Mouse (Mus musculus) neutrophil, adult 65 days (primary cell): ENCODE results near the gene Mlec. TPM values are rescaled to one million over a fixed set of nuclear protein-coding genes. Genes with fewer than 3 reads are reported as not detected.

Source experiments
- total RNA-seq: library from RNA; stranded (reverse); gene quantifications from 2 replicates; pipeline ENCODE4 v1.2.4, GENCODE M21; 2023

The Mlec gene
- total RNA-seq, result 109 and 155 TPM in 2 replicates

DNA sequence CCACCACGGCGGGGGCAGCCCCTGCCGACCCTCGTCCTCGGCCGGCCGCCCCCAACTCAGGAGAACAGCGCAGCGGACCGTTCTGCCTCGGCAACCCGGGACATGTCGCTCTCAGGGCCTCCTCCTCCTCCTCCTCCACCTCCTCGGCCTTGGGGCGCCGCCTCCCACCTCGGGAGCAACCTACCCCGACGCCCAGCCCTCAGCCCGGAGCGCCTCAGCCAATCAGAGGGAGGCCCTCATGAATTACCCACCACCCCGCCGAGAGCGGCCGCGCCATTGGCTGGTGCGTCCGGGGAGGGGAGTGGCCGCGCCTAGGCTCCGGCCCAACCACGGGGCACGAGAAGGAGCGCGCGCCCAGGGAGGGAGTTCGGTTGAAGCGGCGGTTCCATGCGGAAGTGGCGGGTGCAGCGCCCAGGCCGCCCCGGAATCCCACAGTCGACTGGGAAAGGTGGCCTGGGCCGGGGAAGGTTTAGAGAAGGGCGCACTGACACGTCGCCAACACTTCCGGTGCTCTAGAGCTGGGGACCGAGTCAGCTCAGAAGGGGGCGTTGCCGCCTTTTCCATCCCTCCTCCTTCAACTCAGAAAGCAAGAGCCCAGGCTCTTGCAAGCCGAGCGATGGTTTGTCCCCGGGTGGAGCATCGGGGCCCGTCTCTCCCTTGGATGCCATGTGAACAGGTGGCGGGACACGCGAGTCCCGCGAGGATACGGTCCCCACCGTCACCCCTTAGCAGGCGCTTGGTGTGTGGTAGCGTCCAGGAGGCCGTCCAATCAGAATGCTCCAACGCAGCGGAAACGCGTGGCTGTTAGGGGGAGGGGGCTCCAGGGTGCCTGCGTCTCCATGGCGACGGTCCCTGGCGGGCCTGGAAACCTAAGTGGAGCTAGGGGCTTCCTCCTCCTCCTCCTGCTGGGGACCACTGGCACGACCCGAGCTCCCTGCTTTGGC lies at the start of gene Mlec:
Gene Mlec, minus strand, starts transcription at position 140 of the 944 bp plus-strand sequence.

DNA sequence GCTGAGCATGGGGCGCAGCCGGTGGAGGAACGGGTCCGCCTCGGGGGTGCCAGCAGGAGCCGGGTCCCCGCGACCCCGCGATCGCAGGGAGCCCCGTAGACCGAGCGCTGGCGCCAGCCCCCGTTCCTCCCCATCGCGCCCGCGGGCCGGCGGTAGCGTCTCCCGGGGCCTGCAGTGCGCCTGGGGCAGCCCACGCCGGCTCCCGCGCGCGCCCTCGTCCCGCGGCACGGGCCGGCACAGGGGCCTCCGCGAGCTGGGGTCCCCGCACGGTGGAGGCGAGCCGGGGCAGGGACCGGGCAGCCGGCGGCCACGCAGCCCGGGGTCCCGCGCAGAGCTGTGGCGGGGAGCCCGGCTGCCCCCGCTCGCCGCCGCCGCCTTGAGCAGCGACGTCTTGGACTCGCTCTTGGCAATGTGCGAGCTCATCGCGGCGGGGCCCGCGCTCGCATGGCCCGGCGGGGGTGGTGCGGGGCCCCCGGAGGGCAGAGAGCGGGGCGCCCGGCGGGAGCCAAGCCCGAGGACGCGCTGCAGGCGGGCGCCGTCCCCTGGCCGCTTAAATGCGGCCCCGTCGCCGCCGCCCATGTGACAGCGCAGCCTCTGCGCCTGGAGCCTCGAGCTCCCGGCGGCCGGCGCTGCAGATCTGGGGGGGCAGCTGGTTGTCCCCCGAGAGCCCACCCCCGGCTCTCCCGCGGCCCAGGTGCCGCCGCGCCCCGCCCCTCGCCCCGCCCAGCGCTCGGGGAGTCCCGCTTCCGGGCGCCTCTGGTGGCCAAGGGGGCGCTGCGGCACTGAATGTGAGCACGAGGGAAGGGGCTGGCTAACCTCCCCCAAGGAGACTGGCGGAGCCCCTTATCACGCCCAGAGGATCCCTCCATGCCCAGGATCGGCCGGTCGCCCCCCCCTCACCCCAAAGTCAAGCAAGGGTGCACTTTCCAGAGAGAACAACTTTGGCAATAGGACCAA lies 36.0 kb upstream of the Mlec start, which contains the start of gene Cabp1:
Gene Cabp1, minus strand, starts transcription at position 713 of the 957 bp plus-strand sequence.

DNA sequence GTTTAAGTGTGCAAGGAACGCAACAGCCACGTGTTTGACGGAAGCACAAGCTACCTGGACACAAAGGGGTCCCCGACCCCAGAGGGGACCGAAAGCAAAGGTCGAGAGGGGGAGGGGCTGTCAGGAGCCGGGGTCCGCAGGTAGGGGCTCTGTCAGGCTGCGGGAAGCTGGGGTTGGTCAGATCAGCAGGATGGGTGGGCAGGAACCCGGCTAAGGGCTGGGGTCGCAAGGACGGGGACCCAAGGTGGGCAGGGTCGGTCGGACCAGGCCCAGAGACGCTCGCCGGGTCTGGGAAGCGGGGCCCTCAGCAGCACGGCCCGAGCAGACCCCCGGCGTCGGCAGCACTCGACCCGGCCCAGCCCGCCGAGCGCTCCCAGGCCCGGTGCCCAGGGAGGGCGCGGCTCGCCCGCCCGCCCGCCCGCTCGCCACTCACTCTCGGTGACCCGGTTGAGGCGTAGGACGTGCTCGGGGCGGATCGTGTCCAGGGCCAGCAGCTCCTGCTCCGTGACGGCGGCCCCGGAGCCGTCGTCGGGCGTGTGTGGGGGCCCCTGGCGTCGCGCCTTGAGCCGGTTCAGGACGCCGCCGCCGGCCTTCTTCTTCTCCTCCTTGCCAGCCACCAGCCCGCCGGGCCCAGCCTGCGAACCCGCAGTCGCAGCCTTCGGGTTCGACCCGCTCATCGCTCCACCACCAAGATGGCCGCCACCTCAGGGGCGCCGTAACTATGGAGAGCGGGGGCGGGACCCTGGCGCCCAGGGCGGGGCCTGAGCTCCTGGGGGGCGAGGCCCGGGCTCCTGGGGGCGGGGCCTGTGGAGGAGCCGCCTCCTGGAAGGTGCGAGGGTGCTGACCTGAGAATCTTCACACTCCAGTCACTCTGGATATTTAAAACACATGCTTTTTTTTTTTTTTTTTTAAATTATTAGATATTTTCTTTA lies 23.5 kb downstream of the Mlec start, which contains the start of gene Unc119b:
Gene Unc119b, minus strand, starts transcription at position 742 of the 932 bp plus-strand sequence.

DNA sequence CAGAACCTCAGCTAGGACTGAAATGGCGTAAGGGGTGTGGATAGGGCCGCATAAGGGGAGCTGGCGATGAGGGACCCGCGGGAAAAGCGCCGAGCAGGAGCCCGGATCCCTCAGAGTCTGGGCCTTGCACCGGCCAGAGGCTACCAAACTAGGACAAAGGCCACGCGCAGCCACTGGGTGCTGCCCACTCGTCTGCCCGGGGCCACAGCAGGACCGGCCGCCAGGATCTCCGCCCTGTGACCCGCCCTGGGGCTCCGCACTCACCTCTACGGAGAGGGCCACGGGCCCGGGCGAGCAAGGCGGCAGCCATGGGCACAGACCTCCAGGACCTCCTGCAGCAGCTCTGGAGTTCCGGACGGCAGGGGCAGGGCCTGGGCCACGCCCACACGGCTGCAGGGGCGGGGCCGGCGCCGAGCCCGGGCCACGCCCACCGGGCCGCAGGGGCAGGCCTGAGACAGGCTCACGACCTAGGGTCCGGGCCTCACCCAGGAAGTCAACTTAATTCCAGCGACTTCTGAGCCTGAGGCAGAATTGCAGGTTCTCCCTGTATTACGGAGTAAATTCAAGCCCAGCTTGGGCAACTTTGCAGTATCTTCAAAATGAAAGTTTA lies 38.9 kb downstream of the Mlec start, which contains the start of gene Acads:
Gene Acads, minus strand, starts transcription at position 386 of the 610 bp plus-strand sequence.

DNA sequence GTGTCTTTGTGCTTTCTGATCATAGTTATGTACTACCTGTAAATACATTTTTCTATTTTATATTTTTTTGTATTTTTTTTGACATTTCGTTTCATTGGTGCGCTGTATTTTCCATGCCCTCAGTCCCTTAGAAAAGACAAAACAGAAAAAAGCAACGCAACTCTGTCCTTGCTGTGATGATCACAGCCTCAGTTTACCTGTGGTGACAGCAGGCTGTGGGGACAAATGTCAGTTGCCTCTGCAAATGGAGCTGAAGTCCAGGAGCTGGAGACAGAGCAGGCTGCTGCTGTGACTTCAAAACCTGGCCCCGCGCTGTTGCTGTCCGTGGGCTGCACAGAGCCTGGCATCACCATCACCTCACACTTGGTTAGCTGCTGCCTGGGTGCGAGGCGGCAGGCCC lies 59.8 kb downstream of the Mlec start, which contains the start of gene Gm10401:
Gene Gm10401, minus strand, starts transcription at position 101 of the 400 bp plus-strand sequence.

Other genes starting within 250 kb of the Mlec start
- 14.3 and 28.8 TPM in 2 replicates for gene Oasl1, start 234.9 kb downstream of the Mlec start, total RNA-seq
- 12.3 and 14.7 TPM in 2 replicates for gene 2210016L21Rik, start 216.0 kb downstream of the Mlec start, total RNA-seq
- not detected in 2 replicates for gene Hnf1a, start 187.1 kb downstream of the Mlec start, total RNA-seq
- gene Sppl3, start 147.0 kb downstream of the Mlec start, total RNA-seq, result 39.4 and 49.7 TPM in 2 replicates
- gene Gm10401, start 59.9 kb downstream of the Mlec start, total RNA-seq, result not detected in 2 replicates
- 15.0 and 18.2 TPM in 2 replicates for gene Acads, start 38.8 kb downstream of the Mlec start, total RNA-seq
- 20.1 and 22.8 TPM in 2 replicates for gene Unc119b, start 23.2 kb downstream of the Mlec start, total RNA-seq
- not detected in 2 replicates for gene Cabp1, start 36.2 kb upstream of the Mlec start, total RNA-seq
- 8.1 and 11.9 TPM in 2 replicates for gene Pop5, start 77.7 kb upstream of the Mlec start, total RNA-seq
- 197 and 217 TPM in 2 replicates for gene Rnf10, start 114.7 kb upstream of the Mlec start, total RNA-seq
- gene Coq5, start 121.5 kb upstream of the Mlec start, total RNA-seq, result 7.1 and 13.0 TPM in 2 replicates
- gene Dynll1, start 142.8 kb upstream of the Mlec start, total RNA-seq, result 149 and 192 TPM in 2 replicates
- gene Srsf9, start 169.0 kb upstream of the Mlec start, total RNA-seq, result 43.0 and 57.0 TPM in 2 replicates
- gene Gatc, start 183.0 kb upstream of the Mlec start, total RNA-seq, result 4.6 and 6.4 TPM in 2 replicates
- 16.3 and 17.9 TPM in 2 replicates for gene Triap1, start 183.0 kb upstream of the Mlec start, total RNA-seq
- 186 and 217 TPM in 2 replicates for gene Cox6a1, start 190.8 kb upstream of the Mlec start, total RNA-seq